Mouse (Mus musculus) activated CD4-positive, CD25-positive, alpha-beta regulatory T cell, adult 4 months (primary cell): ENCODE measurements at regions not wholly inside any gene's neighbourhood (a gene's known extent, or its start where the extent isn't known, plus 50 kb on each side); places are given as distances from the start of the nearest gene placed in this dataset.

Experiments used
- ATAC-seq: one replicate; pipeline ENCODE4 v1.8.0; 2017

DNA sequence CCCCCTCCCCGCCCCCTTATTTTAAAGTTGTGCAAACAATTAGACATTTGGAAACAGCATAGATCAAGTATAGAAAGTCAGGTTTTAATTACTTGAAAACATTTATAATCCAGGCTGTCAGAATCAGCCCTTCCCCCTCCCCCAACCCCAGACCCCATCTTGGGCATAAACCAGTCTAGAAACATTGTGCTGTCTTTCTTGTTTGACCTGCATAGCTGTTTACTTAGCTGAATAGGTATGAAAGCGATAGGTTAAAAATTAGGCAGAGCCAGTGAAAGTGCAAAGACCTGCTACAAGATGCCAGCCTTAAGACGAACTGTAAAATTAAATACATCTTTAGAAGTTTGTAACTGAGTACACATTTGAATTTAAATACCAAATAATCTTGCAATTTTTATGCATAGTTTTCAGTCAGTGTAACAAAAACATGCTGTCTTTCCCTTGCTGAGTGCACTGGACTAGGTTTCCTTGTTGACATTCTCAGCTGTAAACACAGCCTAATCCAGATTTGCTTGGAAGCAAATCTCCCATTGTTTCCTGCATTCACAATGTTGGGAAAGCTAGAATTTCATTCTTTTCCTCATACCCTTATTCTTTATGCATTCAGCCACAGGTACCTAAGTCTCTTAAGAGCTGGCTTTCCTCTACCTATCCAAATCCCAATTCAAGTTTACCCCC, 234.2 kb upstream of the Tbx18 start:
- no peak for ATAC-seq

GRCm38 (mm10) chr9:87968190-87969082, 237.4 kb upstream of the Tbx18 start:
- ATAC-seq = no peak

GRCm38 (mm10) chr9:87970586-87970985, 239.5 kb upstream of the Tbx18 start:
- no peak for ATAC-seq

GRCm38 (mm10) chr9:87971791-87972190, 240.7 kb upstream of the Tbx18 start:
- ATAC-seq = no peak

DNA sequence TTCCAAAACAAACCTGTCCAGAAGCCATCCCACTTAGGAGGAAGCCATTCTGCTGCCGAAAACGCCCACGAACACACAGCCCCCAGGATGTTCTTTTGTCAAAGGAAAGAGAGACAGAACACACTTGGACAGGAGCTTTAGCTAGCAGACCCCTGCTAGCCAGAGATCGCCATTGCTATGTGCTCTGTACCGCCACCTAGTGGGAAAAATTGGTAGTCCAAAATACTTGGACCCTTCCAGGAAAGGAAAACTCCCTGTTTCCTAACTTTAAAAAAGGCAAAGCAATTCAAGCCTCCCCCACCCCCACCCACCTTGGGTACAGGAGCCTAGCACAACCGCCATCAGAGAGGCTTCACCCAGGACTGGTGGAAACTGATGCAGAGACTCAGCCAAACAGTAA, 242.5 kb upstream of the Tbx18 start:
- ATAC-seq = no peak

DNA sequence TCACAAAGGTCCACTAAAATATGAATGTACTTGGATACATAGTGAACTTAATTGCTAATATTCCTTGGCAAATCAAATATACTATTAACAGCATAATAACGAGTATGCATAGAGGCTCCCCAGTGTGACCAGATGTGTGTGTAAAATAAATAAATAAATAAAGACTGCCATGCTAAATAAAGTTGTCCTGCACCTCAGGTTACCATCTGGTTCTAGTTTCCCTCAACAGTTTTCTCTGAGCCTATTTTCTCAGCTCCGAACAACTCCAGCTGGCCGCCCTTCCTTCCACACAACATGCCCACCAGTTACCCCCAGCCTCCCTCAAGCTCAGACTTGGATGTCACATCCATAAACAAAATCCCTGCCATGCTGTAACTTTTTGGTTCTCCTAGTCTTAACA, 253.8 kb upstream of the Tbx18 start:
- no peak for ATAC-seq

GRCm38 (mm10) chr9:87985439-87985838, 254.4 kb upstream of the Tbx18 start:
- ATAC-seq = no peak

- ATAC-seq = no peak
These were observed 275.1 kb upstream of the Tbx18 start for GRCm38 (mm10) chr9:88005945-88006700.

GRCm38 (mm10) chr9:88023752-88024151, 292.7 kb upstream of the Tbx18 start:
- no peak for ATAC-seq

GRCm38 (mm10) chr9:88025936-88026335, 294.9 kb upstream of the Tbx18 start:
- no peak for ATAC-seq

DNA sequence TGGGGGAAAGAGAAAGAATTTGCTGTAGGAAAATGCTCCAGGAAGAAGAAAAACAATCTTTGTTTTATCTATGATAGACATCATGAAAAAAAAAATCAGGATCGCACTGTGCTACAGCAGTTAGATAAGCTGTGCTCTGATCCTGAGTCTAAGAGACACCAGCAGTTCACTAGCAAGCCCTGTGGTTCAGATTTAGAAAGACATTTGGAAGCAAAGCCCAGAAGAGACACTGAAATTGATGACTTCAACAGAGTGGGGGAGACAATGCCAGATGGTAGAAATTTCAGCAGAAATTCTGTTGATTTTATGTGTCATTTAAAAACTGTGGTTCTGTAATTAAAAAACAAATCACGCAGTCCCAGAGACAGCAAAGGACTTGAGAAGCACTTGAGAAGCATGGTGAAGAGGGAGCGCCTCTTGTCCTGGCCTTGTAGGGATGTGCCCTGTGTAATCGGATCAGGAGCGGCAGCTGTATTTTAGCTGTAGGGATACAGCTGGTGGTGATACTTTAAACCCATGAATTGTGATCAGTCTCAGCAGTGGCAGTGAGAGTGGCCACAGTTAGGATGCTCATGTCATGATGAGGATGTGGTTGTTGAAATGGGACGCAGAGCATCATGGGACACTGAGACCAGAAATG, 296.4 kb upstream of the Nt5e start:
- ATAC-seq = no peak

DNA sequence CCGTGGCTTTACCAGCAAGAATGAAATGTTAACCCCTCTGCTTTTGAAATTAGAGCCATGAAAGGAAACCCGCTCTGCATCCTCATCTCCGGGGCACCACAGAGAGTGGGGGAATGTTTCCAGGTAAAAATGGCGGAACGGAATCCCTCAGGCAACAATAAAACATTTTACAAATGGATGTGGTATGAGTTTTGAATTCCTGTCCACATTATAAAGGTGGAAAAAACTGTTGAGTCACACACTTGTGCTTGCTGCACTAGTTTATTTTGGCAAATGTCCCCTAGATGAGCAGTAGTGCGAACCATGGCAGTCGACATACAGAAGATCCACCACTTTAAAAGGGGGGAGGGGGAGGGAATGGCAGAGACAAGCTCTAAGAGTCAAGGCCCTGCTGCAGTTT, 289.4 kb upstream of the Nt5e start:
- ATAC-seq = no peak

GRCm38 (mm10) chr9:88049270-88049669, 277.7 kb upstream of the Nt5e start:
- no peak for ATAC-seq

DNA sequence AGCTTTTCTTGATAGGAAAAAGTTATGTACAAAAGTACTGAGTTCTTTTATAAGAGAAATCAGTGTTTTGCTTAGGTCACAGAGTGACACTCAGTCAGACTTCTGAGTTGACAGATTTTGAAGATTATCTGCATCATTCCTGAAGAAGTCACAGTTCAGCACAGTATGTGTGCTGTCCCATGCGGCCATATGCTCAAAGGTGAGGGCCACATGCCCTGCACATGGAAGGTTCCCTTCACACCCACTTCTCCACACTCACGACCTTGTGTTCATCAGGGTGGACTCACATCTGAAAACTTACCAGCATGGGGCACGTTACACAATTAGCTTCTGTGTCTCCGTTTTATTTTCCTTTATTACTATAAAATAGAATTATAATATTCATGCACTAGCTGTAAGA, 277.2 kb upstream of the Nt5e start:
- no peak for ATAC-seq

GRCm38 (mm10) chr9:88058551-88058950, 268.4 kb upstream of the Nt5e start:
- ATAC-seq = no peak

GRCm38 (mm10) chr9:88059005-88059404, 268.0 kb upstream of the Nt5e start:
- ATAC-seq = no peak

DNA sequence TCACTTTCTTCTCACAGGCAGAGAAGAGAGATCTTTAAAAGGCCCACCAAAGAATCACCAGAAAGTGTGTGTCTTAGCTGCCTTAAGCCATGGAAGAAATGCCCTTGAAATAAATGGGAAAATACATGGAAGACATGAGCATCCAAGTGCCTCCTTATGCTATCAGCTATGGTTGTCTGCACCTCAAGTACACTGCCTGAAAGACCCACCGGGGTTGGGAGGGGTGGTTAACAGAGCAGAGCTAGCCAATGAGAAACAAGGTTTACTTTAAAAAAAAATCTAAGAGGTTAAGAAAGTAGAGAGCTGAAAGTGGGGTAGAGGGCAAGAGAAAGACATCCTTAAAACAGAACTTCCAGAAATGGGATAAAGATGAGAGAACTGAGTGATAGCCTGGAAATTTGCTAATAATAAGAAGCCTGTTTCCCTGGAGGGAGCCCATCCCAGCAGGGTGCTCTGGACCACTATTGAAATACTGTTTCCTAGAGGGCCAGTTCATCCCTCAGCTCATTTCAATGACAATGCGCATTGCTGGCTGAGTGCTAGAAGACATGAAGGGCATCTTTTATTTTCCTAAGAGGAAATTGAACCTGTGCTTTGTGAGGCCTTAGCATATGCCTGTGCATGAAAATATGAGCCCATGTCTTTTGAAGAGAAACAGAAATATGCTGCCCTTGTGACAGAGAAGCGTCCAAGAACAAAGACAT, 262.9 kb upstream of the Nt5e start:
- ATAC-seq = no peak

DNA sequence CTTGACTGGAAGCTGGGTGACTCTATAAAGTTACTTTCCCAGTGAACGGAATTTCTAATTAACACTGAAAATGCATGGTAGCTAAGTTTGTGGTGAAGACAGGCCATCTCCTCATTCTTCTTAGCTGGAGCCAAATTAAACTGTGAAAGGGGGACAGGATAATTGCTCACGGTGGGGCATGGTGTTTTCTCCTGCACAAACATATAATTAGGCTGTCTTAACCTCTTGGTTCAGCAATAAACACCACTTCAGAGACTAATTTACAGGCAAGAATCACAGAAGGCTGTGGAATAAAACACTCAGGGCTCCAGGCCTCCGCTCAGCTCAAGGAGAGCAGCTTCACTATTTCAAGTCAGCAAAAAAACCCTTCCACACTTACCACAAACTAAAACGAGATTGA, 261.9 kb upstream of the Nt5e start:
- ATAC-seq = no peak

GRCm38 (mm10) chr9:88065777-88066176, 261.2 kb upstream of the Nt5e start:
- no peak for ATAC-seq

GRCm38 (mm10) chr9:88068322-88068721, 258.7 kb upstream of the Nt5e start:
- ATAC-seq = no peak

- ATAC-seq = no peak
These were observed 258.1 kb upstream of the Nt5e start for GRCm38 (mm10) chr9:88068881-88069304.

DNA sequence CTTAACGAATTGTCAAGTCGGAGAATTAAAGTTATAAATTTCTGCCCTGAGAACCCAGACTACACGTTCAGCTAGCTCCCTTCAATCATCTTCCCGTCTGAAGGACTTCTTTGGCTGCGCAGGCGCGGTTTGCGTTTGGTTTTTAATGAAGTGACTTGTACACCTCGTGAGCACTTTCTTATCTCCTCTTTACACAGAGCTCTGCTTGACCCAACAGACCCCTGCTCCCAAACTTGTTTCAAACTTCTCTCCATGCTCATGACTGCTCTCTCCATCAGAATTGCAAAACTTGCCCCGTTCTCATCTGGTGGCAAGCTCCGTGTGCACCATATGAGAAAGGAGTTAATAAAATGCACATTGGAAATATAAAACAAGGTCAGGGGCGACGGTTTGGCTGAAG, 257.2 kb upstream of the Nt5e start:
- ATAC-seq = no peak
